Mouse (Mus musculus): ENCODE data around the gene Cog6.
A peak's percentile ranks its signal among the peaks of the same experiment; 100 is the strongest.

Cog6 gene

DNA sequence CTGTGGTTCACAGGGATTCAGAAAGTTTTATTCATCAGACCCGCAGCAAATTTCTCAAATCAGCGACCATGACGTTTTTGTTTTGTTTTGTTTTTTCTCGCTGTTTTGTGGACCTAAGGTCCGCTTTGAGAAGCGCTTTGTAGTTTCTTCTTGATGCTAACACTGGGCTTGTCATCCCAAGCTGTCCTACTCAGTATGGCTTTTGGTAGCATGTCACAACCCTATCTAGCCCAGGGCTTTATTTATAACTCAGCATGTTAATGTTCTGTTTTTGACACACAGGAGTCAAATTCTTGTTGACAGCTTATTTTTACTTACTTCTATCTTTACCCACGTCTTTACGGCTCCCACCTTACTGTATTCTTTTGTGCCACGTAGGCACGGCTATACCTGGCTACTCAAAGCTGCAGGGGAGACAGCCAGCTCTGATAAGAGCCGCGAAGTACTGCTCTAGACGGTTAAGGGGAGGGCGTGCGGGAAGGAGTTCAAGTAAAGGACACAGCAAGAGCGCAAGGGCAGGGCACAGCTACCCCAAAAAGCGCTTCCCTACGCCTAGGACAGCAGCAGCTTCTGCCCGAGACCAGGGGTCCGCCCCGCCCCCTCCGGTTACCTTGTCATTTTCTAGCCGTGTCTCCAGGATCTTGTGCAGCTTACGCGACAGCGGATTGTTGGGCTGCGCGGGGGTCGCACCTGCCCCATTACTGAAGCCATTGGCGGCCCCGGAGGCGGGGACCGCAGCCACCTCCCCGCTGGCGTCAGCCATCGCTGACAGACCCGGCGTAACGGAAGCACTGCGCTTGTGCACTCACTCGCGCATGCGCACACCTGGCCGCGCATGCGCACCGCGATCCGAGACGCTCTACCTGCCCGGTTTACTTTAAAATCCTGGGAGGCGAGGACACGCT is at the start of gene Cog6:
TSS of gene Cog6 (minus strand) at position 802 of the 905 bp plus-strand sequence.
- DNase-seq, result peak; percentile 83

DNA sequence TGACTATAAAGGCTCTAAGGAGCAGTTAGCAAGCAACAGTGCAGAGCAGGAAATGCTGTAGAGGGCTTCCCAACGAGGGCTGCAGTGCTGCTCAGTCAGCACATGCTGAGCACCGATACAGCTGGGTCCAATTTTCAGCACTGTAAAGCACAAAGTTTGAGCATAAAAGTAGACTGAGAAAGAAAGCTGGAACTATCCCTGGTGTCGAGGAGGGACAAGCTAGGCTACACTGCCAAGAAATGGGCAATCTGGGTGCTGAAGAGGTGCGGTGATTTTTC is 49.0 kb upstream of the Cog6 start:
- DNase-seq, result no peak

GRCm38 (mm10) chr3:53065267-53066094 is 48.4 kb upstream of the Cog6 start:
- no peak for DNase-seq

DNA sequence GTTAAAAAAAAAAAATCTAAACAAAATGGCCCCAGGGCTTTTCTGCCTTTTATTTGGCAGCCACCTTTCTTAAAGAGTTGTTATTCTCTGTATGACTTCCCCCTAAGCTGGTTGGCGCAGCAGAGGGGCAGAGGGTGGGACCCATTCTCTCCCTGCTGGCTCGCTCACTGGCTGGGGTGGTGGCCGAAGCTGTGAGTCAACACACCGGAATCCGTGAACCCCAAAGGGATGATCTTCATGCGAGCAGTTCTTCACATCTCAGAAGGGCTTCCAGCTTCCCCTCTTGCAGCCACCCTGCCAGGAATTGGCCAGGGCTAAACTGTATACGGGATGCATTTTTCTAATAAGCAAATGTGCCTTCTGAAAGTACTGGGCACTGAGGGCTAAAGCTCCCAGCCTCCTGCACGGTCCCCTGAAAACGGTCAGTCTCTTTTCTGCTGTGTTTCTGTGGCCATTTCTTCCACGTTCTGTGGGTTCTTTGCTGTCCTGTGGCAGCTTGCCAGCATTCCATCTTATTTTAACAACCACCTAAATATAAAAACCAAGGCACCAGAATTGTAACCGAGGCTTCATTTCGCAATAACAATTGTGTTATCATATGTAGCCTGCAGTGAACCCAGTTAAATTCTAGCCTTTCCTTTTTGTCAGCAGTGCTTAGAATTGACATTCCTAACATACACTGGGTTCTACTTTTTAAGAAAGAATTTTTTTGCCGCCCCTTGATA is 46.5 kb upstream of the Cog6 start:
- no peak for DNase-seq

DNA sequence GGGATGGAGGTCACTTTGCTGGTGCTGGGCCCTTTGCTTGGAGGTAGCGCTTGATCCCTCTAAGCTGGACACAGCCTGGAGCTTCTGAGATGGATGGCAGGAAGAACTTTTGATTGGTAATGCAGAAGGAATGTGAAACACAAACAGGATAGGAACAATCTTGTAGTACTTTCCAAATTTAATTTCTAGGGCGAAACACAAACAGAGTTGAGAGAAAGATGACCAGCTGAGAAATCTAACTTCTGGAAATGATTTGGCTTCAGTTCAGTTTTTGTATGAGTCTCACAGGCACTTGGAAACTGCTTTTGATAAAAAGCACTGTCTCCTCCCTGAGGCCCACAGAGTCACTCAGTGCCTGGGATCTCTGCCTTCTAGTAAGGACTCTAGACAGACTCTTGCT is 42.9 kb upstream of the Cog6 start:
- no peak for DNase-seq

- DNase-seq, result no peak
Observed at GRCm38 (mm10) chr3:53056430-53056829, 39.4 kb upstream of the Cog6 start.

- no peak for DNase-seq
Observed at GRCm38 (mm10) chr3:53052385-53052784, 35.3 kb upstream of the Cog6 start.

DNA sequence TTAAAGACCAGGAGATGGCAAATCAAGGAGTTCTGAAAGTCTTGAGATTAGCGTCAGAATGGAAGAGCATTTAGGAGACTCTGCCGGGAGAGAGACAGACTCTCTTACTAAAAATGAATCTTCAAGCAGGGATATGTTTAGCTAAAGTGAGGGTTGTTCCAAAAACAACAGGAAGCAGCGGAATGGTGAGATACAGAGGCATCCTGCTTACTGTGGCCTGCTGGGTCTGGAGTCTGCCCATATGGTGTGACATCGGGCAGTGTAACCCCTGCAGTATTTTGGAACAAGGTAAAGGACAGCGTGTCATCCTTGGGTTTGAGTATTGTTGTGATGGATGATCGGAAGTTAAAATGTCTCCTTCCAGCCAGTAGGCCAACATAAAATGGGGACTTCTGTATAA is 29.3 kb upstream of the Cog6 start:
- DNase-seq, result peak; percentile 90

- DNase-seq, result no peak
Observed at GRCm38 (mm10) chr3:53045697-53046096, 28.7 kb upstream of the Cog6 start.

DNA sequence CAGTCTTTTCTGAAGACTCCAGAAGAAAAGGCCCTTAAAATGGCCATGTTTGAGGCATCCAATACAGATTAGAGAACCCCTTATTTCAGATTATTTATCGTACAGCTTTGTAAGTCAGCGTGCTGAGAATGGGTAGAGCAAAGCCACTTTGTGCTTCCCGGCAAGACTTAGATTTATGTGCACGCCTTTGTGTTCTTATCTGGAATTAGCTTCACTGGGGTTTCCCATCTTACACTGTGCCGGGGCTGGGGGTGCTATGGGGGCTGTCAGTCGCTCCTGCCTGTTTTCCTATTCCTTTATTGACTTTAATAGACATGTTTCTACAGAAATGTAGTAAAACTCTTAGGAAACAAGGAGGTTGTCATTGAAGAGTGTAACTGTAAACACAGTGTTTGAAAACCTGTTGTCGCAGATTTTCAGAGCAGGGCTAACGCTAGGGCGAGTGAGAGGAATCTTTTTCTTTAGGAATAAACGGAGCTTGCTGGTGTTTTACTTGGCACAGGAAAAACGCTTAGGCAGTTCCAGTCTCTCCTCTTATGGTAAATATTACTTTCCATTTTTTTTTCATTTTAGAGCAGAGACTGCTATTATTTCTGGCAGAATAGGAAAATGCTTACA is 27.8 kb upstream of the Cog6 start:
- DNase-seq, result no peak

DNA sequence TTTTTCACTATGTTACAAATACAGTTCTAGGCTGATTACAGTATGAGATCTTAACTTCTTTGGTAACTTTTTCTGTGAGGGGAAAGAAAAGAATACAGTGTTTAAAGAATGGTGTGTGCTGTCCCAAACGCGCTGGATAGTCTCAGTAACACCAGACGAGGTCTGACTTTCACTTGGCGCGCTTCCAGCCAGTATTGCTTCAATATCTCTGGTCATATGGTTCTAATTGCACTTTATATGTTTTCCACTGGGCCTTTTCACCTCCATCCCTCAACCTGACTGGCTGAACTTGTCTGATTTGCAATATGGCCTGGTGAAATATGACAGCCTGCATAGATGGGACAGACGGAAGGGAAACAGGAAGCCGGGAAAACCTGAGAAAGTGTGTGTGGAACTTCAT is 27.2 kb upstream of the Cog6 start:
- no peak for DNase-seq

- no peak for DNase-seq
Observed at GRCm38 (mm10) chr3:53043206-53043780, 26.3 kb upstream of the Cog6 start.

DNA sequence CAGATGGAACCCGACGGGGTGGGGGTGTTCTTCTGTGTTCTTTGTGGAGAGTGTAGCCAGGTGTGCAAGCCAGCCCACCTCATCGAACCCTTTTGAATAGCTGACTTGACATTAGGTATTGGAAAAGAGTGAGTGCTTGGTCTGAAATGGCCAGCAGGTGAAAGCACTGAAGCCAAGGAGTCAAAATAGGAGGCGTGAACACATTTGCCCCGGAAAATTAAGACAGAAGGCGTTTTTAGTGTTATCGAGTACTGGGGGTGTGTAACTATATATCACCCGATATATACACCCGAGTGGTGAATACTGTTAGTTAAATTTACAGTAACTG is 25.2 kb upstream of the Cog6 start:
- DNase-seq, result no peak

GRCm38 (mm10) chr3:53041411-53042239 is 24.6 kb upstream of the Cog6 start, which contains the start of gene Lhfp:
TSS of gene Lhfp (plus strand) at chr3:53041528.
- peak; percentile 73 for DNase-seq

GRCm38 (mm10) chr3:53040593-53041410 is 23.8 kb upstream of the Cog6 start:
- no peak for DNase-seq

GRCm38 (mm10) chr3:53039746-53040145 is 22.7 kb upstream of the Cog6 start:
- no peak for DNase-seq

DNA sequence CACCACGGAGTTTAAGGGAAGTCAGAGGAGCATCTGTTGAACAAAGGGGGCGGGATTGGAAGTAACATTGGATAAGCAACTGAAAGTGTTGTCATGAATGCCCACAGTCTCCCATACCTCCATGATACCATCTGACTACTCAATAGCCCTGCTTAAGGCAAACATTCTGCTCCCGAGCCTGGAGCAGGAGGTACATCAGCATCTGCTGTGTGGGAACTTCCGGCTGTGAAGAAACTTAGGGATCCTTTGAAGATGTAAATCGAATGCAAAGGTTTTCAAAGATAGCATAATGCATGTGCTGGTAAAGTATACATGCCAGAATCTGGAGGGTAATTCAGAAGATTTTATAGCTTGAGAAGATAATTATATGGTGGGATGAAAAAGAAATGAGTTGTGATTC is 21.9 kb upstream of the Cog6 start:
- no peak for DNase-seq

DNA sequence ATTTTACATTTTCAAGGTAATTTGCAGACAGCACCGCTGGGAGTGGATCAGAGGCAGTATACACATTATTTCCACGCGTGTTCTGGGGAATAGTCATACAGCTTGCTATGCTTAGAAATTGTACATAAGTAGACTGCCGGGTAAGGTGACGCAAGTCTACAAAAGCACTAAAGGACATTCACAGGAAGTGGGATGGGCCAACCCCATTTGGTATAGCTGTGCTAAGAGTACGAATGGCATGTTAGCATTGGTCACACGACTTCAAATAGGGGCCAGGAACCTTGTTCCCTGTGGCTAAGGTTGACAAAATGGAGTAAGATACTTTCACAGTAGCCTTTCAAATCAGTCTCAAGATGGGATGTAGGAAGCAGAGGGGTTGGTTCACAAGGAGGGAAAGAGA is 19.9 kb upstream of the Cog6 start:
- no peak for DNase-seq

DNA sequence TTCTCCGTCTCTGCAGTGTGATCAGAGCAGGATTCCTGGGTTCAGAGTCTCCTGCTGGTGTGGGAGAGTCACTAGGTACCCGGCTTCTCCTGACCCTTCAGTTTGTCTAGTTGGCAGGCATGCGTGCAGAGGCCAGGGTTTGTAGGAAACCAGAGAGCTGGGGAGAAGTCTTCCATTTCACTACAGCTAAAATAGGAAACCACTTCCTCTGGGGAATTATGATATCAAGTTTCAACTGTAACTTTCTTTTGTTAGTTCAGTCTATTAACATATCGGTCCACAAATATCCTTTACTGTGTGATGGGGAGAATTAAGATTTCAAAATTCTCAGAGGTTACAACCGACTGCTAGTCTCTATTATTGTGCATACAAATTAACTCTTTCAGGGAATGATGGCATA is 19.0 kb upstream of the Cog6 start:
- no peak for DNase-seq

GRCm38 (mm10) chr3:53033448-53033847 is 16.4 kb upstream of the Cog6 start:
- DNase-seq, result no peak

- DNase-seq, result no peak
Observed at GRCm38 (mm10) chr3:53032432-53032831, 15.4 kb upstream of the Cog6 start.

All from cerebellum, adult 8-10 months (tissue).